Mouse (Mus musculus) MEL (cell line): ENCODE data around the gene Gsk3a. TPM values are rescaled to one million over a fixed set of nuclear protein-coding genes. Genes with fewer than 3 reads are reported as not detected.

ENCODE experiments used
- DNase-seq: peaks from one replicate; pipeline ENCODE4 v3.0.0; 2011; ENCODE audit warnings: low read depth, low spot score
- H3K27ac ChIP-seq: 2 replicates; pipeline ENCODE4 v1.5.1; 2012; ENCODE audit warnings: low read depth, mild to moderate bottlenecking, control low read depth, low read length, moderate library complexity; ENCODE audit not compliant: control insufficient read depth
- H3K27me3 ChIP-seq, 2 experiments: fragments of 150-350 bp in 1 of 2; sonication (generic) in 1 of 2; 2 replicates each; pipeline ENCODE4 v1.6.1; 2012; ENCODE audit warnings: low read length in 2 of 2, mild to moderate bottlenecking in 2 of 2, improper control_type of control experiment in 1 of 2, moderate library complexity in 1 of 2; ENCODE audit not compliant: insufficient read depth in 2 of 2, control insufficient read depth in 1 of 2
- H3K36me3 ChIP-seq, 2 experiments: 2 replicates each; pipeline ENCODE4 v1.6.1; 2012 to 2014; ENCODE audit warnings: low read length in 2 of 2, improper control_type of control experiment in 1 of 2, inconsistent platforms in 1 of 2, mild to moderate bottlenecking in 1 of 2; ENCODE audit not compliant: insufficient read depth in 2 of 2, control insufficient read depth in 1 of 2
- H3K4me1 ChIP-seq, 2 experiments: fragments of 150-350 bp in 1 of 2; sonication (generic) in 1 of 2; 2 replicates each; pipeline ENCODE4 v1.6.1; 2012; ENCODE audit warnings: low read length in 2 of 2, improper control_type of control experiment in 1 of 2, mild to moderate bottlenecking in 1 of 2; ENCODE audit not compliant: insufficient read depth in 2 of 2, control insufficient read depth in 1 of 2
- H3K4me3 ChIP-seq, 2 experiments: fragments of 150-350 bp in 1 of 2; sonication (generic) in 1 of 2; 2 replicates each; pipeline ENCODE4 v1.5.1; 2012; ENCODE audit warnings: low read depth in 2 of 2, low read length in 2 of 2, mild to moderate bottlenecking in 2 of 2, moderate library complexity in 2 of 2, control low read depth in 1 of 2, improper control_type of control experiment in 1 of 2; ENCODE audit not compliant: control insufficient read depth in 1 of 2, insufficient read depth in 1 of 2
- H3K79me2 ChIP-seq: 2 replicates; pipeline ENCODE4 v1.6.1; 2012; ENCODE audit warnings: mild to moderate bottlenecking, low read length, moderate library complexity; ENCODE audit not compliant: control insufficient read depth, poor library complexity, insufficient read depth
- H3K9ac ChIP-seq: 2 replicates; pipeline ENCODE4 v1.6.1; 2012; ENCODE audit warnings: low read depth, mild to moderate bottlenecking, control low read depth, low read length, moderate library complexity; ENCODE audit not compliant: control insufficient read depth, poor library complexity, severe bottlenecking
- H3K9me3 ChIP-seq: fragments of 150-350 bp; sonication (generic); replicated peaks from 2 replicates; pipeline ENCODE4 v1.6.1; 2012; ENCODE audit warnings: mild to moderate bottlenecking, low read length, improper control_type of control experiment, moderate library complexity; ENCODE audit not compliant: insufficient read depth
- CHD1 ChIP-seq: IDR thresholded peaks from 2 replicates; pipeline ENCODE4 v1.6.1; 2012; ENCODE audit warnings: low read depth, mild to moderate bottlenecking, inconsistent platforms, low read length, improper control_type of control experiment
- CHD2 ChIP-seq: IDR thresholded peaks from 2 replicates; pipeline ENCODE4 v1.6.1; 2011; ENCODE audit warnings: low read length, improper control_type of control experiment
- CTCF ChIP-seq, 3 experiments: IDR thresholded peaks in 2 of 3; conservative IDR thresholded peaks in 1 of 3; 2 replicates each; pipeline ENCODE4 v1.5.1; 2011 to 2012; ENCODE audit warnings: low read length in 3 of 3, low read depth in 2 of 3, mild to moderate bottlenecking in 2 of 3, improper control_type of control experiment in 1 of 3, inconsistent platforms in 1 of 3, mixed read lengths in 1 of 3, moderate library complexity in 1 of 3; ENCODE audit not compliant: control insufficient read depth in 1 of 3, insufficient read depth in 1 of 3, poor library complexity in 1 of 3, severe bottlenecking in 1 of 3
- E2F4 ChIP-seq: IDR thresholded peaks from 2 replicates; pipeline ENCODE4 v1.6.1; 2011; ENCODE audit warnings: low read depth, low read length, improper control_type of control experiment, borderline replicate concordance
- EP300 ChIP-seq, 2 experiments: IDR thresholded peaks; 2 replicates each; pipeline ENCODE4 v1.6.1; 2011; ENCODE audit warnings: improper control_type of control experiment in 2 of 2, low read length in 2 of 2, low read depth in 1 of 2, mild to moderate bottlenecking in 1 of 2
- GATA1 ChIP-seq: IDR thresholded peaks from 2 replicates; pipeline ENCODE4 v1.6.1; 2011; ENCODE audit warnings: low read depth, low read length, improper control_type of control experiment
- HCFC1 ChIP-seq: IDR thresholded peaks from 2 replicates; pipeline ENCODE4 v1.6.1; 2012; ENCODE audit warnings: low read depth, mild to moderate bottlenecking, inconsistent platforms, low read length, improper control_type of control experiment, moderate library complexity
- JUND ChIP-seq: IDR thresholded peaks from 2 replicates; pipeline ENCODE4 v1.6.1; 2011; ENCODE audit warnings: low read depth, mild to moderate bottlenecking, improper control_type of control experiment, low read length
- KAT2A ChIP-seq: conservative IDR thresholded peaks from 2 replicates; pipeline ENCODE4 v1.6.1; 2012; ENCODE audit warnings: low read depth, low read length, improper control_type of control experiment, inconsistent platforms
- MAFK ChIP-seq: IDR thresholded peaks from 2 replicates; pipeline ENCODE4 v1.6.1; 2011; ENCODE audit warnings: low read depth, mild to moderate bottlenecking, low read length, improper control_type of control experiment, borderline replicate concordance
- MAX ChIP-seq: IDR thresholded peaks from 2 replicates; pipeline ENCODE4 v1.6.1; 2011; ENCODE audit warnings: low read length, improper control_type of control experiment
- MEF2A ChIP-seq: IDR thresholded peaks from 2 replicates; pipeline ENCODE4 v1.6.1; 2014; ENCODE audit warnings: low read depth, mild to moderate bottlenecking, inconsistent platforms, low read length, improper control_type of control experiment; ENCODE audit not compliant: poor library complexity, insufficient replicate concordance, severe bottlenecking; ENCODE audit errors: extremely low read depth
- MXI1 ChIP-seq: IDR thresholded peaks from 2 replicates; pipeline ENCODE4 v1.6.1; 2011; ENCODE audit warnings: mild to moderate bottlenecking, low read depth, low read length, improper control_type of control experiment
- MYB ChIP-seq: IDR thresholded peaks from 2 replicates; pipeline ENCODE4 v1.6.1; 2011; ENCODE audit warnings: mild to moderate bottlenecking, low read depth, low read length, improper control_type of control experiment
- MYC ChIP-seq: IDR thresholded peaks from 2 replicates; pipeline ENCODE4 v1.6.1; 2011; ENCODE audit warnings: low read depth, mild to moderate bottlenecking, low read length, improper control_type of control experiment, moderate library complexity
- NELFE ChIP-seq: IDR thresholded peaks from 2 replicates; pipeline ENCODE4 v1.6.1; 2011; ENCODE audit warnings: low read depth, low read length, improper control_type of control experiment
- NRF1 ChIP-seq: IDR thresholded peaks from 2 replicates; pipeline ENCODE4 v1.6.1; 2014; ENCODE audit warnings: low read depth, mild to moderate bottlenecking, inconsistent platforms, low read length, improper control_type of control experiment, moderate library complexity; ENCODE audit not compliant: poor library complexity, insufficient read depth, severe bottlenecking
- POLR2A ChIP-seq, 2 experiments: IDR thresholded peaks; 2 replicates each; pipeline ENCODE4 v1.6.1; 2011 to 2012; ENCODE audit warnings: low read length in 2 of 2, mild to moderate bottlenecking in 2 of 2, control low read depth in 1 of 2, improper control_type of control experiment in 1 of 2, low read depth in 1 of 2, moderate library complexity in 1 of 2; ENCODE audit not compliant: control insufficient read depth in 1 of 2, insufficient read depth in 1 of 2, poor library complexity in 1 of 2
- POLR2AphosphoS2 ChIP-seq: IDR thresholded peaks from 2 replicates; pipeline ENCODE4 v1.6.1; 2011; ENCODE audit warnings: low read length, improper control_type of control experiment
- POLR2AphosphoS5 ChIP-seq: IDR thresholded peaks from 2 replicates; pipeline ENCODE4 v1.6.1; 2012; ENCODE audit warnings: low read depth, borderline replicate concordance, mild to moderate bottlenecking, inconsistent platforms, low read length, moderate library complexity, mixed read lengths
- RAD21 ChIP-seq: IDR thresholded peaks from 2 replicates; pipeline ENCODE4 v1.6.1; 2011; ENCODE audit warnings: mild to moderate bottlenecking, low read depth, low read length, improper control_type of control experiment
- RCOR1 ChIP-seq: IDR thresholded peaks from 2 replicates; pipeline ENCODE4 v1.6.1; 2012; ENCODE audit warnings: low read depth, mild to moderate bottlenecking, inconsistent platforms, low read length, improper control_type of control experiment
- SMC3 ChIP-seq: IDR thresholded peaks from 2 replicates; pipeline ENCODE4 v1.6.1; 2011; ENCODE audit warnings: low read depth, low read length, improper control_type of control experiment
- UBTF ChIP-seq: IDR thresholded peaks from 2 replicates; pipeline ENCODE4 v1.6.1; 2012; ENCODE audit warnings: low read depth, mild to moderate bottlenecking, inconsistent platforms, low read length, improper control_type of control experiment, moderate library complexity, borderline replicate concordance; ENCODE audit not compliant: insufficient read depth
- USF2 ChIP-seq, 2 experiments: IDR thresholded peaks; 2 replicates each; pipeline ENCODE4 v1.6.1; 2011 to 2012; ENCODE audit warnings: improper control_type of control experiment in 2 of 2, low read length in 2 of 2, borderline replicate concordance in 1 of 2, inconsistent platforms in 1 of 2, low read depth in 1 of 2, mild to moderate bottlenecking in 1 of 2; ENCODE audit not compliant: insufficient read depth in 1 of 2
- ZC3H11A ChIP-seq: IDR thresholded peaks from 2 replicates; pipeline ENCODE4 v1.6.1; 2012; ENCODE audit warnings: low read depth, mild to moderate bottlenecking, inconsistent platforms, low read length, improper control_type of control experiment
- ZKSCAN1 ChIP-seq: IDR thresholded peaks from 2 replicates; pipeline ENCODE4 v1.6.1; 2012; ENCODE audit warnings: low read depth, mild to moderate bottlenecking, inconsistent platforms, low read length, improper control_type of control experiment, moderate library complexity
- ZMIZ1 ChIP-seq: IDR thresholded peaks from 2 replicates; pipeline ENCODE4 v1.6.1; 2012; ENCODE audit warnings: low read depth, mild to moderate bottlenecking, inconsistent platforms, low read length, improper control_type of control experiment, moderate library complexity
- ZNF384 ChIP-seq: IDR thresholded peaks from 2 replicates; pipeline ENCODE4 v1.6.1; 2012; ENCODE audit warnings: low read depth, mild to moderate bottlenecking, inconsistent platforms, low read length, improper control_type of control experiment
- polyA plus RNA-seq, 2 experiments: library from polyadenylated mRNA; stranded (reverse) in 1 of 2; unstranded in 1 of 2; fragments of >175 nt in 1 of 2; fragments of >200 nt in 1 of 2; gene quantifications; 2 replicates each; pipeline versions ENCODE4 v1.2.1 to v1.2.4; 2012; ENCODE audit warnings: low replicate concordance in 2 of 2, low read depth in 1 of 2; ENCODE audit not compliant: insufficient read length in 2 of 2, insufficient read depth in 1 of 2, missing spikeins in 1 of 2
- total RNA-seq: library from RNA; depleted of rRNA; stranded (reverse); fragments of 300-350 nt; gene quantifications from 2 replicates; pipeline ENCODE4 v1.2.3, GENCODE M21; 2012

The Gsk3a gene
- total and polyA plus RNA-seq, 3 experiments, result 59.8 to 149 (median 86.6) TPM

DNA sequence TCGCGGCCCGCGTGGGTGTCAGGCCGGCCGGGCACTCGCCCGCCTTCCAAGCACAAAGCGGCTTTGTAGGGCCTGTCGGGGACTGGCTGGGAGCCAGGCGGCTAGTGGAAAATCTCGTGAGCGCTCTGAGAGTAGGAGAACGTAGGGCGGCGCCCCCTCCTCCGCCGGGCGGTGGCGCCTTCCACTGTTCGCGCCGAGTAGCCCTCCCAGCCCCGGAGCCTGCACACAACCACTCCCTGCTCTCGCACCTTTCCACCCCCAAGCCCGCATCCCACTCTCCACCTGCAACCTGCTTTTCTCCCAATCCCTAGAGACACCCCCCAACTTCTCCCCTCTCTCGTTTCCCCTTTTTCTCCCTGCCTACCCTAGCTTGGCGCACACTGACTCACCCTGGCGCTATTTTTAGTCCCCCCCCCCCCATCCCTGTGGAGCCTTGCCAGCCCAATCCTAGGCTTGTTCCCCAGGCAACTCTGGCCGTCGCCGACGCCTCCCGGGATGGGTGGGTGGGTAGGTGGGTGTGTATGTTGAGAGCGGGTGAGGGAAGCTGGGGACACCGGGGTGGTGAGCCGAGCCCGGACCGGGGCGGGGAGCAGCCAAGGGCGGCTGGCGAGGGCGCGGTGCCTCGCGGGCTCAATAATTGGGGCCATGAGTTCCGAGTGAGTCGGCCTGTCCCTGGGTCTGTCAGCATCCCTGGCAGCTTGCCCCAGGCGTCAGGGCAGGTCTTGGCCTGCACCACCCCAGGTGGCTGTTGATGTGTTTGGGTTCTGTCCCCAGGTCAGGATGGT lies 41.6 kb upstream of the Gsk3a start (continued):
- TF ChIP-seq MEF2A, result peak; percentile 97
- no peak for TF ChIP-seq UBTF
- TF ChIP-seq POLR2A (IDR thresholded peaks at IDR 0.05; ENCODE audit: control insufficient read depth in 1 of 2, insufficient read depth in 1 of 2, low read depth in 1 of 2, low read length in 2 of 2, poor library complexity in 1 of 2), result 0 out of 4 replicates have a peak, but pooled peaks of 1 of the 2 experiments have one; percentile 34

GRCm38 (mm10) chr7:25278341-25279075 lies 40.9 kb upstream of the Gsk3a start:
- Histone ChIP-seq H3K4me1 (peaks cover 31 to 50% of the 10 kb centered on the region in 2 experiments), H3K36me3 (peaks cover 0 to 47% of the 10 kb centered on the region in 2 experiments; a peak in 2 of 4 replicates), H3K4me3 (peak overlapping the region; percentile 42 to 45), H3K9me3 (no peaks in the 10 kb centered on the region), H3K79me2 (peaks cover 23% of the 10 kb centered on the region), H3K27me3 (no peaks in the 10 kb centered on the region), H3K9ac (peak overlapping the region; percentile 71), H3K27ac (peak overlapping the region; percentile 94)
- peak; percentile 98 for DNase-seq
- peak; percentile 83 for TF ChIP-seq NELFE
- no peak for TF ChIP-seq ZC3H11A
- TF ChIP-seq UBTF, result no peak
- peak; percentile 58 for TF ChIP-seq MXI1
- TF ChIP-seq JUND, result no peak
- TF ChIP-seq CHD2, result no peak; the same call in 1 of the 2 replicates
- peak in 1 of 2 experiments; percentile 43; a peak in 2 of 4 replicates for TF ChIP-seq EP300 (IDR thresholded peaks at IDR 0.05; ENCODE audit: low read depth in 1 of 2, low read length in 2 of 2)
- 0 out of 2 replicates have a peak, but pooled peaks have one; percentile 77 for TF ChIP-seq CHD1
- peak; percentile 61 to 81; a peak in 3 of 4 replicates for TF ChIP-seq POLR2A (IDR thresholded peaks at IDR 0.05; ENCODE audit: control insufficient read depth in 1 of 2, insufficient read depth in 1 of 2, low read depth in 1 of 2, low read length in 2 of 2, poor library complexity in 1 of 2)
- peak; percentile 78 for TF ChIP-seq NRF1
- TF ChIP-seq HCFC1, result peak; percentile 67; the same call in 1 of the 2 replicates
- TF ChIP-seq E2F4, result peak; percentile 89
- TF ChIP-seq MEF2A, result no peak
- TF ChIP-seq MYB, result no peak
- no peak for TF ChIP-seq POLR2AphosphoS5
- no peak for TF ChIP-seq KAT2A
- no peak for TF ChIP-seq ZNF384
- TF ChIP-seq POLR2AphosphoS2, result no peak; the same call in 1 of the 2 replicates
- TF ChIP-seq CTCF (IDR thresholded peaks at IDR 0.05 in 2 of 3, conservative IDR thresholded peaks at IDR 0.05 in 1 of 3; ENCODE audit: control insufficient read depth in 1 of 3, insufficient read depth in 1 of 3, low read depth in 2 of 3, low read length in 3 of 3, poor library complexity in 1 of 3, severe bottlenecking in 1 of 3), result peak in 2 of 3 experiments; percentile 57 to 82; a peak in 4 of 6 replicates
- TF ChIP-seq USF2 (IDR thresholded peaks at IDR 0.05; ENCODE audit: borderline replicate concordance in 1 of 2, insufficient read depth in 1 of 2, low read depth in 1 of 2, low read length in 2 of 2), result no peak
- TF ChIP-seq ZKSCAN1, result no peak
- TF ChIP-seq RCOR1, result no peak
- TF ChIP-seq SMC3, result no peak; the same call in 1 of the 2 replicates
- TF ChIP-seq MAFK, result no peak
- TF ChIP-seq MYC, result 0 out of 2 replicates have a peak, but pooled peaks have one; percentile 16
- TF ChIP-seq MAX, result peak; percentile 76
- no peak for TF ChIP-seq GATA1
- peak; percentile 80; the same call in 1 of the 2 replicates for TF ChIP-seq ZMIZ1
- peak; percentile 59; the same call in 1 of the 2 replicates for TF ChIP-seq RAD21
